Mouse (Mus musculus): ENCODE measurements around the gene Prlh. TPM values are rescaled to one million over a fixed set of nuclear protein-coding genes. Genes with fewer than 3 reads are reported as not detected.

The Prlh gene
- polyA plus RNA-seq, 1 experiment from 2014 or later, result not detected

GRCm38 (mm10) chr1:90914948-90915569, 37.8 kb upstream of the Prlh start, which contains the start of gene Mlph:
TSS of gene Mlph (plus strand) at chr1:90915085.
- no peaks in the 10 kb centered on the region for H3K27me3 ChIP-seq (ENCODE audit: control insufficient read depth, insufficient read depth, low read length)
- 10% methylated on average over 18 of the region's 18 CpGs for WGBS

GRCm38 (mm10) chr1:90917509-90917908, 35.4 kb upstream of the Prlh start:
- no peaks in the 10 kb centered on the region for H3K27me3 ChIP-seq (ENCODE audit: control insufficient read depth, insufficient read depth, low read length)
- no peak overlapping the region for H3K27ac ChIP-seq (ENCODE audit: low read depth, low read length)
- H3K4me1 ChIP-seq (ENCODE audit: control insufficient read depth, insufficient read depth, low read length), result peaks cover 4% of the 10 kb centered on the region; the same call in 1 of the 2 replicates
- 67% methylated on average over 6 of the region's 6 CpGs for WGBS
- ATAC-seq (ENCODE audit: low read depth), result no peak
- 0 out of 2 replicates have a peak, but pooled peaks cover 3% of the 10 kb centered on the region for H3K9me3 ChIP-seq (ENCODE audit: control insufficient read depth, low read length)
- no peak overlapping the region for H3K4me2 ChIP-seq (ENCODE audit: low read depth, low read length)
- no peak overlapping the region for H3K9ac ChIP-seq (replicated peaks; ENCODE audit: low read depth, low read length)
- H3K36me3 ChIP-seq (ENCODE audit: control insufficient read depth, insufficient read depth, low read length), result no peaks in the 10 kb centered on the region
- no peak overlapping the region for H3K4me3 ChIP-seq (ENCODE audit: low read depth, low read length)

More at GRCm38 (mm10) chr1:90914948-90915569, 37.8 kb upstream of the Prlh start, which contains the start of gene Mlph:
- no peaks in the 10 kb centered on the region for H3K36me3 ChIP-seq (ENCODE audit: control insufficient read depth, insufficient read depth, low read length)
- H3K9me3 ChIP-seq (ENCODE audit: control insufficient read depth, low read length), result 0 out of 2 replicates have a peak, but pooled peaks cover 3% of the 10 kb centered on the region
- ATAC-seq (ENCODE audit: low read depth), result no peak
- H3K4me3 ChIP-seq (ENCODE audit: low read depth, low read length), result no peak within 1 kb of the TSS
- H3K27ac ChIP-seq (ENCODE audit: low read depth, low read length), result no peak within 1 kb of the TSS
- H3K9ac ChIP-seq (replicated peaks; ENCODE audit: low read depth, low read length), result no peak within 1 kb of the TSS
- peak within 1 kb of the TSS; percentile 12; the same call in 1 of the 2 replicates for H3K4me2 ChIP-seq (ENCODE audit: low read depth, low read length)
- peaks cover 4% of the 10 kb centered on the region; the same call in 1 of the 2 replicates for H3K4me1 ChIP-seq (ENCODE audit: control insufficient read depth, insufficient read depth, low read length)

DNA sequence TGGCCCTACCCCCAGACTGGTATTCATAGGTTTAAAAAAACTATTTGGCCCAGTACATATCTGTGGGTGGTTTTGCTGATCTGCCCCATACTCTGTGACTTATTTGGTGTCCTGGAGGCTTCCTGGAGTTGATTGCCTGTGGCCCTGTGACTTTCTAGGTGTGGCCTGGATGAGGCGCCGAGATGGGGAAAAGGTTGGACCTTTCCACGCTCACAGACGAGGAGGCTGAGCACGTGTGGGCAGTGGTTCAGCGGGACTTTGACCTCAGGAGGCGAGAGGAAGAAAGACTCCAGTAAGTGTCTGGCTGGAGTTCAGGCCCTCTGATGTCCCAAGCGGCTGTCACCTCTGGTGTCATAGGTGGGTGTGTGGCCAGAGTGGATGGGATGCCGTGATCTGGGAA, 31.2 kb upstream of the Prlh start:
- Histone ChIP-seq H3K27ac (ENCODE audit: low read depth, low read length) (no peak overlapping the region), H3K9me3 (ENCODE audit: control insufficient read depth, low read length) (0 out of 2 replicates have a peak, but pooled peaks cover 3% of the 10 kb centered on the region), H3K4me2 (ENCODE audit: low read depth, low read length) (no peak overlapping the region), H3K36me3 (ENCODE audit: control insufficient read depth, insufficient read depth, low read length) (no peaks in the 10 kb centered on the region), H3K27me3 (ENCODE audit: control insufficient read depth, insufficient read depth, low read length) (no peaks in the 10 kb centered on the region), H3K4me1 (ENCODE audit: control insufficient read depth, insufficient read depth, low read length) (no peaks in the 10 kb centered on the region), H3K9ac (replicated peaks; ENCODE audit: low read depth, low read length) (no peak overlapping the region), H3K4me3 (ENCODE audit: low read depth, low read length) (no peak overlapping the region)
- 90% methylated on average over 9 of the region's 9 CpGs for WGBS
- no peak for ATAC-seq (ENCODE audit: low read depth)

DNA sequence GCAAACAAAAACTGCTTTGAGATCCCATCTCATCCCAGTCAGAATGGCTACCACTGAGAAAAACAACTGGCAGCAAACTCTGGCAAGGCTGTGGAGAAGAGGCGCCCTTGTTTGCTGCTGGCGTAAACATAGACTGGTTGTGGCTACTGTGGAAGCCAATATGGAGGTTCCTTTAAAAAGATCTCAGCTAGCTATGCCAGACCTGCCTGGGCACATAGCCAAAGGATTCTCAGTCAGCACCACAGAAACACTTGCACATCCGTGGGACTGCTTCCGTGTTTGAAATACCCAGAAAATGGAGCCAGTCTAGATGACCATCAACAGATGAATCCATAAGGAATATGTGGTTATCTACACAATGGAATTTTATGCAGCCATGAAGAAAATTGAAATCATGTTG, 26.9 kb upstream of the Prlh start:
- Histone ChIP-seq H3K36me3 (ENCODE audit: control insufficient read depth, insufficient read depth, low read length) (no peaks in the 10 kb centered on the region), H3K9ac (replicated peaks; ENCODE audit: low read depth, low read length) (no peak overlapping the region), H3K4me1 (ENCODE audit: control insufficient read depth, insufficient read depth, low read length) (peaks cover 4% of the 10 kb centered on the region; the same call in 1 of the 2 replicates), H3K27ac (ENCODE audit: low read depth, low read length) (no peak overlapping the region), H3K4me2 (ENCODE audit: low read depth, low read length) (no peak overlapping the region), H3K9me3 (ENCODE audit: control insufficient read depth, low read length) (no peaks in the 10 kb centered on the region), H3K4me3 (ENCODE audit: low read depth, low read length) (no peak overlapping the region), H3K27me3 (ENCODE audit: control insufficient read depth, insufficient read depth, low read length) (0 out of 2 replicates have a peak, but pooled peaks cover 3% of the 10 kb centered on the region)
- 75% methylated on average over 4 of the region's 4 CpGs for WGBS
- ATAC-seq (ENCODE audit: low read depth), result no peak

GRCm38 (mm10) chr1:90927308-90927707, 25.6 kb upstream of the Prlh start:
- no peak overlapping the region for H3K4me2 ChIP-seq (ENCODE audit: low read depth, low read length)
- H3K9ac ChIP-seq (replicated peaks; ENCODE audit: low read depth, low read length), result no peak overlapping the region
- H3K4me3 ChIP-seq (ENCODE audit: low read depth, low read length), result no peak overlapping the region
- H3K36me3 ChIP-seq (ENCODE audit: control insufficient read depth, insufficient read depth, low read length), result no peaks in the 10 kb centered on the region
- H3K9me3 ChIP-seq (ENCODE audit: control insufficient read depth, low read length), result no peaks in the 10 kb centered on the region
- 54% methylated on average over 15 of the region's 15 CpGs for WGBS
- H3K27me3 ChIP-seq (ENCODE audit: control insufficient read depth, insufficient read depth, low read length), result 0 out of 2 replicates have a peak, but pooled peaks cover 3% of the 10 kb centered on the region
- no peak overlapping the region for H3K27ac ChIP-seq (ENCODE audit: low read depth, low read length)
- no peak for ATAC-seq (ENCODE audit: low read depth)
- peaks cover 4% of the 10 kb centered on the region; the same call in 1 of the 2 replicates for H3K4me1 ChIP-seq (ENCODE audit: control insufficient read depth, insufficient read depth, low read length)

GRCm38 (mm10) chr1:90927929-90928574, 24.9 kb upstream of the Prlh start:
- H3K27me3 ChIP-seq (ENCODE audit: control insufficient read depth, insufficient read depth, low read length), result 0 out of 2 replicates have a peak, but pooled peaks cover 3% of the 10 kb centered on the region
- H3K9me3 ChIP-seq (ENCODE audit: control insufficient read depth, low read length), result no peaks in the 10 kb centered on the region
- H3K9ac ChIP-seq (replicated peaks; ENCODE audit: low read depth, low read length), result no peak overlapping the region
- WGBS, result 1% methylated on average over 23 of the region's 23 CpGs
- no peaks in the 10 kb centered on the region for H3K36me3 ChIP-seq (ENCODE audit: control insufficient read depth, insufficient read depth, low read length)
- ATAC-seq (ENCODE audit: low read depth), result peak; percentile 44; the same call in 1 of the 2 replicates
- H3K4me1 ChIP-seq (ENCODE audit: control insufficient read depth, insufficient read depth, low read length), result peaks cover 4% of the 10 kb centered on the region; the same call in 1 of the 2 replicates
- H3K27ac ChIP-seq (ENCODE audit: low read depth, low read length), result no peak overlapping the region
- H3K4me2 ChIP-seq (ENCODE audit: low read depth, low read length), result peak overlapping the region; percentile 29; the same call in 1 of the 2 replicates
- H3K4me3 ChIP-seq (ENCODE audit: low read depth, low read length), result no peak overlapping the region

- no peak overlapping the region for H3K27ac ChIP-seq (ENCODE audit: low read depth, low read length)
- no peaks in the 10 kb centered on the region for H3K9me3 ChIP-seq (ENCODE audit: control insufficient read depth, low read length)
- 0 out of 2 replicates have a peak, but pooled peaks have one; percentile 44 for ATAC-seq (ENCODE audit: low read depth)
- 4% methylated on average over 6 of the region's 6 CpGs for WGBS
- no peak overlapping the region for H3K4me3 ChIP-seq (ENCODE audit: low read depth, low read length)
- peak overlapping the region; percentile 29; the same call in 1 of the 2 replicates for H3K4me2 ChIP-seq (ENCODE audit: low read depth, low read length)
- H3K27me3 ChIP-seq (ENCODE audit: control insufficient read depth, insufficient read depth, low read length), result 0 out of 2 replicates have a peak, but pooled peaks cover 3% of the 10 kb centered on the region
- H3K36me3 ChIP-seq (ENCODE audit: control insufficient read depth, insufficient read depth, low read length), result no peaks in the 10 kb centered on the region
- H3K4me1 ChIP-seq (ENCODE audit: control insufficient read depth, insufficient read depth, low read length), result peaks cover 4% of the 10 kb centered on the region; the same call in 1 of the 2 replicates
- no peak overlapping the region for H3K9ac ChIP-seq (replicated peaks; ENCODE audit: low read depth, low read length)
Observed at GRCm38 (mm10) chr1:90928575-90928934, 24.4 kb upstream of the Prlh start.

DNA sequence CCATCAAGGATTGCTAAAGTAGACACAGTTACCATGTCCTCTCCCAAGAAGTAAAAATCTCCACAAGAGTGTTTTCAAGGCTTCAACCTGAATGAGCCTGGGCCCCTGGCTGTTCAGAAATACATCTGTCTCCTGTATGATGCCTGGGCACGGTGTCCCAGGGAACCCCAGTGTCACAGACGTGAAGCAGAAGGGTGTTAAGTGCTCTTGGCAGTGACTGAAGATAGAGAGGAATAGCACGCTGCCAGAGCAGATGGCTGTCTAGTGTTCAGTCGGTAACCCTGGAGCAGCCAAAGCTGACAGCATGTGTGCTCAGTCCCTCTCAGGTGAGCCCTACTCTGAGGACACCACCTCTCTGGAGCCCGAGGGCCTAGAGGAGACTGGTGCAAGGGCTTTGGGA, 19.9 kb upstream of the Prlh start:
- no peak for ATAC-seq (ENCODE audit: low read depth)
- WGBS, result 78% methylated on average over 5 of the region's 5 CpGs
- Histone ChIP-seq H3K4me3 (ENCODE audit: low read depth, low read length) (no peak overlapping the region), H3K9ac (replicated peaks; ENCODE audit: low read depth, low read length) (no peak overlapping the region), H3K9me3 (ENCODE audit: control insufficient read depth, low read length) (no peaks in the 10 kb centered on the region), H3K4me2 (ENCODE audit: low read depth, low read length) (no peak overlapping the region), H3K36me3 (ENCODE audit: control insufficient read depth, insufficient read depth, low read length) (no peaks in the 10 kb centered on the region), H3K27ac (ENCODE audit: low read depth, low read length) (no peak overlapping the region), H3K4me1 (ENCODE audit: control insufficient read depth, insufficient read depth, low read length) (peaks cover 3% of the 10 kb centered on the region; the same call in 1 of the 2 replicates), H3K27me3 (ENCODE audit: control insufficient read depth, insufficient read depth, low read length) (0 out of 2 replicates have a peak, but pooled peaks cover 1% of the 10 kb centered on the region)

DNA sequence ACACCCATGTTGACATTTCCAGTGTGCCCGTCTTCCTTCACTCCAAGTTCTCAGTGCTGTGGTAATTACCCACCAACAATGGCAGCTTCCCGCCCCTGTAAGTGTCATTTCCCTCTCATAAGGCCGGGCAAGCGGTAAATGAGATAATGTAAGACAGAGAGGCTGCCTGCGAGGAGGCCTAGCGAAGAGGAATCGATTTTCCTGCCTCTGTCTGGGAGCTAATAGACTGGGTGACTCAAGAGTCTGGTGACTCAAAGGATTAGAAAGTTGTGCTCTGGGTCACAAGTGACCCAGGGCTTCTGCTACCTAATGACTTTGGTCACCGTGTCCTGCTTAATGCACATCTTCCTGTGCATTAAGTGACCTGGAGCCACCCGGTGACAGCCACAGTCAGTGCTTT, 15.9 kb upstream of the Prlh start:
- no peaks in the 10 kb centered on the region for H3K9me3 ChIP-seq (ENCODE audit: control insufficient read depth, low read length)
- H3K36me3 ChIP-seq (ENCODE audit: control insufficient read depth, insufficient read depth, low read length), result no peaks in the 10 kb centered on the region
- no peak for ATAC-seq (ENCODE audit: low read depth)
- no peak overlapping the region for H3K9ac ChIP-seq (replicated peaks; ENCODE audit: low read depth, low read length)
- no peak overlapping the region for H3K4me3 ChIP-seq (ENCODE audit: low read depth, low read length)
- H3K4me1 ChIP-seq (ENCODE audit: control insufficient read depth, insufficient read depth, low read length), result no peaks in the 10 kb centered on the region
- no peak overlapping the region for H3K27ac ChIP-seq (ENCODE audit: low read depth, low read length)
- WGBS, result 44% methylated on average over 9 of the region's 9 CpGs
- H3K27me3 ChIP-seq (ENCODE audit: control insufficient read depth, insufficient read depth, low read length), result no peaks in the 10 kb centered on the region
- no peak overlapping the region for H3K4me2 ChIP-seq (ENCODE audit: low read depth, low read length)

Data from neural tube, embryonic 14.5 days (tissue).